25 mouse cellular contexts compared by ENCODE assay signal in genomic region chr2:11245926-11246325, GRCm38 (mm10).
"Had no signal": no experiment of that assay in that cellular context is flagged by ENCODE, and none has a peak within 500 bp of the region (broad histone marks: within the 10 kb centered on the region; RNA-seq: fewer than 3 reads in every experiment).

No protein-coding gene starts in this region.

- ATAC-seq: forebrain, postnatal 0 days; intestine, embryonic 16.5 days; liver, embryonic 12.5 days had no signal

- H3K4me2 ChIP-seq: heart, embryonic 11.5 days; heart, embryonic 13.5 days; heart, embryonic 15.5 days; kidney, embryonic 15.5 days; limb, embryonic 13.5 days; limb, embryonic 15.5 days; liver, embryonic 12.5 days had no signal

- H3K9ac ChIP-seq: forebrain, postnatal 0 days; heart, embryonic 13.5 days; heart, embryonic 15.5 days; kidney, embryonic 15.5 days; limb, embryonic 13.5 days; limb, embryonic 15.5 days; liver, embryonic 12.5 days; liver, embryonic 14.5 days had no signal

- H3K4me1 ChIP-seq: heart, embryonic 13.5 days; heart, embryonic 15.5 days; kidney, embryonic 15.5 days; limb, embryonic 13.5 days; limb, embryonic 15.5 days; liver, embryonic 12.5 days had no signal

- DNase-seq: forebrain, postnatal 0 days; gastrocnemius, postnatal 14 days; gastrocnemius, postnatal 36 days; heart, adult 11 months; heart, adult 2 months; heart, postnatal 14 days; heart, postnatal 36 days; kidney, adult 11 months; kidney, adult 2 months; kidney, adult 9 months; kidney, postnatal 14 days; kidney, postnatal 36 days; layer of hippocampus, adult 9-11 months; layer of hippocampus, postnatal 36 days; left cerebral cortex, postnatal 4 days had no signal

- H3K4me3 ChIP-seq: heart, adult 2 months; heart, embryonic 13.5 days; heart, embryonic 15.5 days; kidney, embryonic 15.5 days; limb, embryonic 13.5 days; limb, embryonic 15.5 days; liver, embryonic 12.5 days had no signal

- H3K9me3 ChIP-seq: heart, embryonic 13.5 days; heart, embryonic 15.5 days; kidney, embryonic 15.5 days; limb, embryonic 13.5 days; limb, embryonic 15.5 days; liver, embryonic 12.5 days had no signal

- H3K27me3 ChIP-seq: heart, embryonic 13.5 days; heart, embryonic 15.5 days; kidney, embryonic 15.5 days; limb, embryonic 13.5 days; limb, embryonic 15.5 days; liver, embryonic 12.5 days had no signal

- H3K27ac ChIP-seq: heart, adult 2 months; heart, embryonic 13.5 days; heart, embryonic 15.5 days; kidney, embryonic 15.5 days; kidney, postnatal 0 days; limb, embryonic 13.5 days; limb, embryonic 15.5 days; liver, embryonic 12.5 days; liver, embryonic 14.5 days had no signal

- H3K36me3 ChIP-seq: heart, embryonic 13.5 days; heart, embryonic 15.5 days; kidney, embryonic 15.5 days; limb, embryonic 13.5 days; limb, embryonic 15.5 days; liver, embryonic 12.5 days had no signal
